In the genomic region with DNA sequence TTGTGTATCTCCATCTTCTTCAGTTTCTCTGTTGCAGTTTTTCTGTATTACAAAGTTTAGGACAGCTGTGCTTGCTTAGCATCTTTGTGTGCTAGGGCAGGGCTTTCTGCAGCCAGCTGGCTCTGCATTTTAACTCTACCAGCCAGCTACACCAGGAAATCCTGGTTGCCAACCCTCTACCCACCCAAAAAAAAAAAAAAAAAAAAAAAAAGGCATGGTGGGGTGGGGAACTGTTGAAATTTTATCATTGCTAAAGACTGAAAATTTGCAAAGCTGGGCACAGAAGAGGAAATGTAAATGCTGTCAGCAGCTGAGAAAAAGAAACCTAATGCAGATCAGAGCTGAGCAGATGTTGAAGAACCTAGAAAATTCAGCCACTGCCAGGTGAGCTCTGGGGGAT, we compare ENCODE assay signal across 15 mouse cellular contexts. TPM values are rescaled to one million over a fixed set of nuclear protein-coding genes. Genes with fewer than 3 reads are reported as not detected.
"Had no signal": no experiment of that assay in that cellular context is flagged by ENCODE, and none has a peak within 500 bp of the region (broad histone marks: within the 10 kb centered on the region; RNA-seq: fewer than 3 reads in every experiment).

No protein-coding gene starts in this region.

RNA-seq across cellular contexts. Expression of gene Gm36079, which starts 16.7 kb away (rescaled TPM):
- total RNA-seq: heart, postnatal 10 days; heart, postnatal 14 days; heart, postnatal 25 days; heart, postnatal 36 days; heart, postnatal 4 days; hematopoietic stem cell, adult 5-6 weeks; hindbrain, postnatal 0 days; layer of hippocampus, adult 18-20 months; layer of hippocampus, adult 2 months; layer of hippocampus, adult 8-10 months; layer of hippocampus, postnatal 10 days; layer of hippocampus, postnatal 14 days; layer of hippocampus, postnatal 25 days; layer of hippocampus, postnatal 36 days; left cerebral cortex, adult 18-20 months had no signal

RNA-seq across cellular contexts. Expression of gene Gm21188, which starts 41.9 kb away (rescaled TPM):
- total RNA-seq: heart, postnatal 10 days; heart, postnatal 4 days; hindbrain, postnatal 0 days; layer of hippocampus, adult 2 months; layer of hippocampus, adult 8-10 months; layer of hippocampus, postnatal 14 days; layer of hippocampus, postnatal 25 days; layer of hippocampus, postnatal 36 days had no signal

RNA-seq across cellular contexts. Expression of gene B020031M17Rik, which starts 59.5 kb away (rescaled TPM):
- total RNA-seq: heart, postnatal 10 days; heart, postnatal 14 days; heart, postnatal 25 days; heart, postnatal 36 days; heart, postnatal 4 days; hematopoietic stem cell, adult 5-6 weeks; hindbrain, postnatal 0 days; layer of hippocampus, adult 18-20 months; layer of hippocampus, adult 2 months; layer of hippocampus, adult 8-10 months; layer of hippocampus, postnatal 10 days; layer of hippocampus, postnatal 14 days; layer of hippocampus, postnatal 25 days; layer of hippocampus, postnatal 36 days; left cerebral cortex, adult 18-20 months had no signal
